Mouse (Mus musculus): ENCODE results near the gene Gdnf. TPM values are rescaled to one million over a fixed set of nuclear protein-coding genes. Genes with fewer than 3 reads are reported as not detected.

Gdnf gene
- polyA plus RNA-seq, 2 experiments = 0.01 to 0.06 TPM

DNA sequence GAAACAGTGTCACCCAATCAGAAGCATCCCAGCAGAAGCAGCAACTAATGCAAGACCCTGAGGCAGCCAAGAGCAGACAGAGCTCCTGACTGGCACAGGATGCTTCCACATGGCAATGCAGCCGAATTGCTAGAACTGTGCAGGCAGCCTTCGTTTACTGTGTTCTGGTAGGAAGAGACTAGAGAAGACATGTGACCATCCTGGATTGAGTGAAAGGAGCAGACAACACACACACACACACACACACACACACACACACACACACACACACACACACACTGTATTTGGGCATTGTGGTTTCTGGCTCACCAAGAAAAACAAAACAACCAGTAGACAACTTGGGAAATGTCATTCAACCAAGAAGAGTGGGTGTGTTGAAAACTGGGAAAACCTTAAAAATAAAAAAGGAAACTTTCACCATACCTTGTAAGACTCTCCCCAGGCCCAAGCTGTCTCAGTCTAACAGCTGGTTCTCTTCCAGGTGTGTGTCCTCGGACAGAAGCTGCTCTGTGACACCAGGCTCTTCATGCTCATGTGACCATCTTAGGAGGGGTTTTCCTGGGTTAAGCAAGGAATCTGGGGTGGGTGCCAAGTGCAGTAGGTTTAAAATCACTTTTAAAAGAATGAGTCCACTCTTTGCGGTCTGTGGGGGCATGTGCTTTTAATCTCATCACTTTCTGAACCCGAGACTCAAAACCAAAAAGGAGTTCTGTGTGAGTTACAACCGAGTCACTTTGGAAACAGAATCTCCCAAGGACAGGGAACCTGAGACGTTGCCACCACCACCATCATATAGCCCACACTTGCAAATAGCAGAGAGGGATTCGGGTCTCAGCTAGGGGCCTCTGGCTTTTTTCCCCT, 27.6 kb downstream of the Gdnf start:
- no peak overlapping the region for H3K4me2 ChIP-seq (ENCODE audit: low read depth)
- DNase-seq (ENCODE audit: low read depth in 3 of 3, low spot score in 3 of 3) (no peak), ATAC-seq (ENCODE audit: insufficient read depth) (no peak)
- H3K9ac ChIP-seq (replicated peaks) = no peak overlapping the region
- H3K4me3 ChIP-seq (ENCODE audit: insufficient read depth in 1 of 2, low read depth in 2 of 2, low read length in 2 of 2) = no peak overlapping the region
- no peak overlapping the region for H3K27ac ChIP-seq
- WGBS (ENCODE audit: insufficient replicate concordance) = 51% methylated on average over 8 of the region's 8 CpGs
- no peaks in the 10 kb centered on the region for H3K4me1 ChIP-seq (replicated peaks; ENCODE audit: control insufficient read depth in 2 of 2, insufficient read depth in 2 of 2, low read length in 1 of 2)
- H3K27me3 ChIP-seq (ENCODE audit: control insufficient read depth, insufficient read depth, low read length) = no peaks in the 10 kb centered on the region
- no peaks in the 10 kb centered on the region for H3K9me3 ChIP-seq (ENCODE audit: control insufficient read depth, low read length)
- no peak for TF ChIP-seq CTCF (IDR thresholded peaks at IDR 0.05; ENCODE audit: low read depth)
- H3K36me3 ChIP-seq (replicated peaks; ENCODE audit: control insufficient read depth, insufficient read depth, low read depth) = no peaks in the 10 kb centered on the region

DNA sequence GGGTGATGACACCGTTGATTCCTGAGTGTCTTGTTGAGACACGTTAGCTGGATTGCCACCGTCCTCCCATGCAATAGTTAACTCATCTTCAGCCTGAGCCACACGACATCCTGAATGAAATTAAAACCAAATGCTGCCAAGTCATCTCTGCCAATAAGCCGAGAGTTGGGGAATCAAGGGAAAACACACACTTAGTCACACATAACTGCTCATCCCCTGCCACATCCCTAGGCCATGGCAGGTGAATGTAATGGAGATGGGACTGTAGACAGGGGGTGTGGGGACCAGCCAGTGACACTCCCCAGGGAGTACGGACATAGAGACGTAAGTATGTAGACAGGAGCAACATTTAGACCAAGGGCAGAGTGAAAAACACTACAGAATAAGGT, 28.3 kb downstream of the Gdnf start:
- no peak overlapping the region for H3K27ac ChIP-seq
- WGBS (ENCODE audit: insufficient replicate concordance) = 64% methylated on average over 7 of the region's 7 CpGs
- ATAC-seq (ENCODE audit: insufficient read depth) = no peak
- no peak overlapping the region for H3K4me3 ChIP-seq (ENCODE audit: insufficient read depth in 1 of 2, low read depth in 2 of 2, low read length in 2 of 2)
- H3K36me3 ChIP-seq (replicated peaks; ENCODE audit: control insufficient read depth, insufficient read depth, low read depth) = no peaks in the 10 kb centered on the region
- H3K9ac ChIP-seq (replicated peaks) = no peak overlapping the region
- H3K4me2 ChIP-seq (ENCODE audit: low read depth) = no peak overlapping the region
- DNase-seq (ENCODE audit: low read depth in 3 of 3, low spot score in 3 of 3) = no peak
- no peaks in the 10 kb centered on the region for H3K27me3 ChIP-seq (ENCODE audit: control insufficient read depth, insufficient read depth, low read length)
- H3K4me1 ChIP-seq (replicated peaks; ENCODE audit: control insufficient read depth in 2 of 2, insufficient read depth in 2 of 2, low read length in 1 of 2) = no peaks in the 10 kb centered on the region
- no peak for TF ChIP-seq EP300 (IDR thresholded peaks at IDR 0.05; ENCODE audit: low read depth)
- TF ChIP-seq CTCF (IDR thresholded peaks at IDR 0.05; ENCODE audit: low read depth) = no peak
- H3K9me3 ChIP-seq (ENCODE audit: control insufficient read depth, low read length) = no peaks in the 10 kb centered on the region

DNA sequence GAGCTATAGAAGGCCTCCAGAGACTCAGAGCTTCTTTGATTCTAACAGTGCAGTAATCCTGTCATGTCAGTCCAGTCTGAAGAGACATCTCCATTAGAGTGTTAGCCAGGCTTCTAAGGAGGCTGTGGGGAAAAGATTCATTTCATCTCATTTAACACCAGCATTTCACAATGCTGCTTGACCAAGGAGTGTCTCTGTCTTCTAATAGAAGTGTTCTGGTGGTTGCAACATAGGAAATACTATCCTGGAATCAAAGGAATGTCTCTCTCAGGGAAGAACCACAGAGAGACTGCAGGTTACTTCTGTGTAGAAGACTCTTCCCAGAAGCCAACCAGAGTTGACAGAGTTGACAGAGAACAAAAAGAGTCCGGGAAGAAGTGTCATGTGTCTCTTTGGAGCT, 31.0 kb downstream of the Gdnf start:
- no peak for TF ChIP-seq CTCF (IDR thresholded peaks at IDR 0.05; ENCODE audit: low read depth)
- no peak for TF ChIP-seq EP300 (IDR thresholded peaks at IDR 0.05; ENCODE audit: low read depth)
- Histone ChIP-seq H3K36me3 (replicated peaks; ENCODE audit: control insufficient read depth, insufficient read depth, low read depth) (no peaks in the 10 kb centered on the region), H3K27me3 (ENCODE audit: control insufficient read depth, insufficient read depth, low read length) (no peaks in the 10 kb centered on the region), H3K4me1 (replicated peaks; ENCODE audit: control insufficient read depth in 2 of 2, insufficient read depth in 2 of 2, low read length in 1 of 2) (no peaks in the 10 kb centered on the region), H3K4me3 (ENCODE audit: insufficient read depth in 1 of 2, low read depth in 2 of 2, low read length in 2 of 2) (no peak overlapping the region), H3K4me2 (ENCODE audit: low read depth) (no peak overlapping the region), H3K9me3 (ENCODE audit: control insufficient read depth, low read length) (no peaks in the 10 kb centered on the region), H3K27ac (no peak overlapping the region), H3K9ac (replicated peaks) (no peak overlapping the region)
- 76% methylated on average over 1 of the region's 1 CpGs for WGBS (ENCODE audit: insufficient replicate concordance)
- DNase-seq (ENCODE audit: low read depth in 3 of 3, low spot score in 3 of 3) (no peak), ATAC-seq (ENCODE audit: insufficient read depth) (no peak)

DNA sequence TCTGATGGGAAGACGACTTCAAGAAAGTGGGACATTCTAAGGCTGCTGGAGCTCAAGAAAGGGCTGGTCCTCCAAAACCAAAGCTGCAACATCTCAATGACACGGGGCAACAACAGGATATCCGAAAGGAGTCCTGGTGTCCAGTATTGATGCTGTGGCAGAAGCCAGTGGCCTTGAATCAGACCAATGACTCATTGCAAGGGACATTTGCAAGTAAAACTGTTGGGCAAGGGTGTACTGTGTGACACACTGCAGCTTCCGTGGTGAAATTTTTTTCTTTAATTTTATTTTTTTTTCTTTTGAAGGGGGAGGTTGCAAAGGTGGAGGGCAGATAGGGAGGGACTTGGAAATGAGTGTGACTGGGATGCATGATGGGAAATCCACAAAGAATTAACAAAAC, 31.8 kb downstream of the Gdnf start:
- no peak overlapping the region for H3K4me2 ChIP-seq (ENCODE audit: low read depth)

DNA sequence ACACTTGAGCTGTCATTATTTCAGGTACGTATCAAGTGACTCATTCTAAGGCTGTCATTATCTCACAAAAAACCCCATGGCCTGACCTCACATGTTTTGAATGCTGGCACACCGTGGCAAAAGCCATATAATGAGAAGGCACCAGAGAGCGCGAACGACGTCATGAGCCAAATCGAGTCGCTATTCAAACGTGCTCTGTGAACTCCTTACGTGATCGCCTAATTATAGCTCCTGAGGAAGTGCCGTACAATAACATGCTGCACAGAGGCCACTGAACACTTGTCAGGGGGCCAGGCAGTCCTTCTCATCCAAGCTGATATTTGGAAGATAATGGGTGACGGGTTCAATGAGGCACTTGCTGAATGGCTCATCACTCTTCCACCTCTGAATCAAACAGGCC, 46.8 kb downstream of the Gdnf start:
- ATAC-seq (ENCODE audit: insufficient read depth) (no peak), DNase-seq (ENCODE audit: low read depth in 3 of 3, low spot score in 3 of 3) (no peak)
- TF ChIP-seq CTCF (IDR thresholded peaks at IDR 0.05; ENCODE audit: low read depth) (no peak), EP300 (IDR thresholded peaks at IDR 0.05; ENCODE audit: low read depth) (no peak)

More for the DNA sequence above, 31.8 kb downstream of the Gdnf start:
- Histone ChIP-seq H3K36me3 (replicated peaks; ENCODE audit: control insufficient read depth, insufficient read depth, low read depth) (no peaks in the 10 kb centered on the region), H3K4me1 (replicated peaks; ENCODE audit: control insufficient read depth in 2 of 2, insufficient read depth in 2 of 2, low read length in 1 of 2) (no peaks in the 10 kb centered on the region), H3K9me3 (ENCODE audit: control insufficient read depth, low read length) (no peaks in the 10 kb centered on the region), H3K4me3 (ENCODE audit: insufficient read depth in 1 of 2, low read depth in 2 of 2, low read length in 2 of 2) (no peak overlapping the region), H3K27me3 (ENCODE audit: control insufficient read depth, insufficient read depth, low read length) (no peaks in the 10 kb centered on the region), H3K27ac (no peak overlapping the region), H3K9ac (replicated peaks) (no peak overlapping the region)
- no peak for DNase-seq (ENCODE audit: low read depth in 3 of 3, low spot score in 3 of 3)
- TF ChIP-seq EP300 (IDR thresholded peaks at IDR 0.05; ENCODE audit: low read depth) (no peak), CTCF (IDR thresholded peaks at IDR 0.05; ENCODE audit: low read depth) (no peak)
- WGBS (ENCODE audit: insufficient replicate concordance) = 51% methylated on average over 4 of the region's 4 CpGs
- no peak for ATAC-seq (ENCODE audit: insufficient read depth)

More for the DNA sequence above, 46.8 kb downstream of the Gdnf start:
- no peak overlapping the region for H3K4me3 ChIP-seq (ENCODE audit: insufficient read depth in 1 of 2, low read depth in 2 of 2, low read length in 2 of 2)
- H3K27ac ChIP-seq = no peak overlapping the region
- 68% methylated on average over 13 of the region's 13 CpGs for WGBS (ENCODE audit: insufficient replicate concordance)
- no peaks in the 10 kb centered on the region for H3K4me1 ChIP-seq (replicated peaks; ENCODE audit: control insufficient read depth in 2 of 2, insufficient read depth in 2 of 2, low read length in 1 of 2)
- H3K9ac ChIP-seq (replicated peaks) = no peak overlapping the region
- H3K9me3 ChIP-seq (ENCODE audit: control insufficient read depth, low read length) = no peaks in the 10 kb centered on the region
- no peak overlapping the region for H3K4me2 ChIP-seq (ENCODE audit: low read depth)
- no peaks in the 10 kb centered on the region for H3K27me3 ChIP-seq (ENCODE audit: control insufficient read depth, insufficient read depth, low read length)
- no peaks in the 10 kb centered on the region for H3K36me3 ChIP-seq (replicated peaks; ENCODE audit: control insufficient read depth, insufficient read depth, low read depth)
